Mouse (Mus musculus) kidney, embryonic 14.5 days (tissue): ENCODE data around the gene Tbc1d2. TPM values are rescaled to one million over a fixed set of nuclear protein-coding genes. Genes with fewer than 3 reads are reported as not detected.

Experiments used
- ATAC-seq: fragments of 200-750 bp; cut with Nextera tagmentation; 2 replicates; pipeline ENCODE4 v1.8.0; 2017; ENCODE audit warnings: moderate number of reproducible peaks, mild to moderate bottlenecking, moderate TSS enrichment, moderate library complexity; ENCODE audit not compliant: low FRiP score, low TSS enrichment
- H3K27ac ChIP-seq: fragments of 300-500 bp; sonication (generic); 2 replicates; pipeline ENCODE4 v1.5.1; 2014; ENCODE audit warnings: low read depth, mild to moderate bottlenecking, low read length, moderate library complexity, mixed read lengths
- H3K27me3 ChIP-seq: fragments of 300-500 bp; sonication (generic); 2 replicates; pipeline ENCODE4 v1.6.1; 2014; ENCODE audit warnings: mild to moderate bottlenecking, low read length; ENCODE audit not compliant: control insufficient read depth, insufficient read depth
- H3K36me3 ChIP-seq: fragments of 300-500 bp; sonication (generic); 2 replicates; pipeline ENCODE4 v1.6.1; 2014; ENCODE audit warnings: low read length, mixed read lengths; ENCODE audit not compliant: control insufficient read depth, insufficient read depth
- H3K4me1 ChIP-seq: fragments of 300-500 bp; sonication (generic); 2 replicates; pipeline ENCODE4 v1.6.1; 2014; ENCODE audit warnings: low read length, mixed read lengths; ENCODE audit not compliant: control insufficient read depth, insufficient read depth
- H3K4me2 ChIP-seq: fragments of 300-500 bp; sonication (generic); replicated peaks from 2 replicates; pipeline ENCODE4 v1.6.1; 2014; ENCODE audit warnings: low read depth, mild to moderate bottlenecking, low read length
- H3K4me3 ChIP-seq: fragments of 300-500 bp; sonication (generic); 2 replicates; pipeline ENCODE4 v1.5.1; 2014; ENCODE audit warnings: mild to moderate bottlenecking, low read length
- H3K9ac ChIP-seq: fragments of 300-500 bp; sonication (generic); 2 replicates; pipeline ENCODE4 v1.6.1; 2014; ENCODE audit warnings: low read depth, mild to moderate bottlenecking, low read length, moderate library complexity
- H3K9me3 ChIP-seq: fragments of 300-500 bp; sonication (generic); 2 replicates; pipeline ENCODE4 v1.6.1; 2016; ENCODE audit warnings: low read length; ENCODE audit not compliant: control insufficient read depth
- WGBS: fragments of 180-500 bp; shearing (Covaris S2); extraction: QIAGEN DNeasy Blood & Tissue Kit; methylation state at CpG from one replicate; pipeline ENCODE4 v1.1.7; 2014; 5-methylcytosine and 5-hydroxymethylcytosine counted together
- polyA plus RNA-seq: library from polyadenylated mRNA; unstranded; fragments of >200 nt; fragmentation: Nextera tagmentation; extraction: Ambion mirVana; gene quantifications from 2 replicates; pipeline ENCODE4 v1.2.1, GENCODE M21; 2014

Tbc1d2 gene
- polyA plus RNA-seq, 1 experiment from 2014 or later, result 2.6 TPM

- no peaks in the 10 kb centered on the region for H3K4me1 ChIP-seq
- no peak for ATAC-seq
- no peak overlapping the region for H3K27ac ChIP-seq
- WGBS, result 73% methylated on average over 5 of the region's 5 CpGs
- no peaks in the 10 kb centered on the region for H3K9me3 ChIP-seq
- H3K4me2 ChIP-seq, result no peak overlapping the region
- no peaks in the 10 kb centered on the region for H3K36me3 ChIP-seq
- no peaks in the 10 kb centered on the region for H3K27me3 ChIP-seq
- no peak overlapping the region for H3K4me3 ChIP-seq
- H3K9ac ChIP-seq, result no peak overlapping the region
These were observed 88.0 kb downstream of the Tbc1d2 start for GRCm38 (mm10) chr4:46562037-46562436.

DNA sequence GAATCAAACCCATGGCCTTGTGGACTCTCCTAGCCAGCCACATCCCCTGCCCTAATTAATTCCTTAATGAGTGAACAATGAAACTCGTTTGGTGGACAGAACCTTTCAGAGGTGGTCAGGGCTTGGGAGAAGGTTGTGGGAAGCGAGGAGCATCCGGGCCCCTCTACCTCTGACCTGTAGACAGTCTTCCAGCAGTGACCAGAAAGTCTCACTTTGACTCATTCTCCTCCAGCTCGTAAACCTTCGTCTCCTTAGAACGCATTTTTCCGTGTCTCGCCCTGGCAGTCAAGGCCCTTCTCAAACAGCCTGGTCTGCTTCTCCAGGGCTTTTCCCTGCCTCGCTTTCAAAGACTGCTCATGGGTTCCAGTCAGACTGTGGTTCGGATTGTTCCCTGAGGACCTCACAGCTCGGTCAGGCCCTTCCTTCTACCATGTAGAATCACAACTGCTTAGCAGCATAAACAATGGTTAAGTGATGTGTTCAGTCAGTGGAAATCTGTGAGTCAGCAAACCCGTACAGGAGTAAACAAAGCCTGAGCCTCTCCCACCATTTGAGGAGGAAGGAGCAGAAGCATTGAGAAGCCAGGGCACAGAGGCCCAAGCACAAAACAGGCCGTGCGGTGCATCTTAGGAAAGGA is 89.8 kb downstream of the Tbc1d2 start:
- Histone ChIP-seq H3K4me1 (no peaks in the 10 kb centered on the region), H3K27me3 (no peaks in the 10 kb centered on the region), H3K9me3 (no peaks in the 10 kb centered on the region), H3K36me3 (no peaks in the 10 kb centered on the region), H3K27ac (no peak overlapping the region), H3K4me3 (no peak overlapping the region), H3K9ac (no peak overlapping the region), H3K4me2 (no peak overlapping the region)
- 70% methylated on average over 14 of the region's 14 CpGs for WGBS
- ATAC-seq, result no peak

GRCm38 (mm10) chr4:46558672-46559667 is 91.0 kb downstream of the Tbc1d2 start:
- no peak overlapping the region for H3K4me2 ChIP-seq
- H3K36me3 ChIP-seq, result no peaks in the 10 kb centered on the region
- no peaks in the 10 kb centered on the region for H3K27me3 ChIP-seq
- H3K4me3 ChIP-seq, result no peak overlapping the region
- 63% methylated on average over 22 of the region's 22 CpGs for WGBS
- H3K27ac ChIP-seq, result no peak overlapping the region
- no peak for ATAC-seq
- no peak overlapping the region for H3K9ac ChIP-seq
- H3K4me1 ChIP-seq, result 0 out of 2 replicates have a peak, but pooled peaks cover 3% of the 10 kb centered on the region
- no peaks in the 10 kb centered on the region for H3K9me3 ChIP-seq

DNA sequence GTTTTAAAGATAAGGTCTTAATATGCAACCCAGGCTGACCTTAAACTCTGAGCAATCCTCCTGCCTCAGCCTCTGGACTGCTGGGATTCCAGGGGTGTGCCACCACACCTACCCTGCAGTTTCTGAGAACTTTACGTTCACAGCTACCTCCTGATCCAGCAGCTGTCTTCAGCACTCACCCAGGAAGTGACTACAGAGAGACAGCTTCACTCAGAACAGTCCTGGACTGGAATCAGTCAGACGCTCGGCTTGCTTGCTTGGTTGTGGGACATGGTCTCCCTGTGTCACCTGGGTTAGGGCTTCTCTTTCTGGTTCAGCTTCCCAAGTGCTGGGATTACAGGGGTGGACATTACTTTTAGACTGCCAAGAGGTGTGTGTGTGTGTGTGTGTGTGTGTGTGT is 93.1 kb downstream of the Tbc1d2 start:
- no peak overlapping the region for H3K4me2 ChIP-seq
- no peaks in the 10 kb centered on the region for H3K36me3 ChIP-seq
- no peak overlapping the region for H3K4me3 ChIP-seq
- no peaks in the 10 kb centered on the region for H3K27me3 ChIP-seq
- H3K9ac ChIP-seq, result no peak overlapping the region
- no peaks in the 10 kb centered on the region for H3K9me3 ChIP-seq
- H3K27ac ChIP-seq, result no peak overlapping the region
- no peak for ATAC-seq
- 86% methylated on average over 3 of the region's 3 CpGs for WGBS
- 0 out of 2 replicates have a peak, but pooled peaks cover 7% of the 10 kb centered on the region for H3K4me1 ChIP-seq

- Histone ChIP-seq H3K27me3 (no peaks in the 10 kb centered on the region), H3K27ac (no peak overlapping the region), H3K36me3 (no peaks in the 10 kb centered on the region), H3K9ac (no peak overlapping the region), H3K4me1 (0 out of 2 replicates have a peak, but pooled peaks cover 7% of the 10 kb centered on the region), H3K4me3 (no peak overlapping the region), H3K9me3 (no peaks in the 10 kb centered on the region), H3K4me2 (no peak overlapping the region)
- ATAC-seq, result no peak
- WGBS, result 75% methylated on average over 9 of the region's 9 CpGs
These were observed 94.2 kb downstream of the Tbc1d2 start for GRCm38 (mm10) chr4:46555762-46556161.

Other genes with a start within 250 kb of the Tbc1d2 start
- 0.57 and 0.73 TPM in 2 replicates for gene Hemgn, start 236.7 kb downstream of the Tbc1d2 start, polyA plus RNA-seq
- 378 and 408 TPM in 2 replicates for gene Anp32b, start 199.3 kb downstream of the Tbc1d2 start, polyA plus RNA-seq
- gene Nans, start 161.0 kb downstream of the Tbc1d2 start, polyA plus RNA-seq, result 64.0 and 65.8 TPM in 2 replicates
- 1.4 and 1.8 TPM in 2 replicates for gene Trim14, start 114.1 kb downstream of the Tbc1d2 start, polyA plus RNA-seq
- gene Coro2a, start 48.0 kb downstream of the Tbc1d2 start, polyA plus RNA-seq, result 3.2 and 6.8 TPM in 2 replicates